Mouse (Mus musculus) common myeloid progenitor, adult 5-6 weeks (primary cell): ENCODE data around the gene Zfp791. TPM values are rescaled to one million over a fixed set of nuclear protein-coding genes. Genes with fewer than 3 reads are reported as not detected.
"Not testable (repeated sequence)": the region's sequence is repeated elsewhere in the genome, so short reads cannot be mapped to it uniquely, and the experiment has no call there.

Experiments used
- ATAC-seq: replicated peaks from 2 replicates; pipeline ENCODE4 v1.8.0; 2016; ENCODE audit warnings: low read depth, mild to moderate bottlenecking, moderate TSS enrichment, inconsistent platforms; ENCODE audit not compliant: poor library complexity, severe bottlenecking
- total RNA-seq: library from RNA; stranded (forward); fragments of 200-1000, 187-1606 nt; gene quantifications from 2 replicates; pipeline ENCODE4 v1.2.3, GENCODE M21; 2017

Zfp791 gene
- total RNA-seq = not detected in 2 replicates

DNA sequence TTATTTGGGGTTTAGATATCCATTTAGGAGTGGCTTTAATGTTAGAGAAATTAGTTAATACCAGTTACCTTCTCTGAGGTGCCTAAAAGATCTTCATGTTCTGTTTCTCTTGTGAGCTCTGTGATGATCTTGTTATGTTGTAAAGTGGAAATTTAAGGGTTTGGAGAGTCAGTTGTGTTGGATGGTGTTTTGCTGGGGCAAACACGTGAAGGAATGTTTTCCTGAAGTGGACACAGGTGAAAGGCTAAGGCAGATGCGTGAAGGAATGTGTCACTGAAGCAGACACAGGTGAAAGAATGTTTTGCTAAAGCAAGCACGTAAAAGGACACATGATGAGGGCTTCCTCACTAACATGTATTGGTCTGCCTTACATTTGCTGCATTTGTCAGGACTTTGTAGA, at the start of gene Zfp791:
TSS of gene Zfp791 (minus strand) at position 101 of the 400 bp plus-strand sequence.
- ATAC-seq = no peak

- peak; percentile 60; the same call in 1 of the 2 replicates for ATAC-seq
These were observed 48.4 kb upstream of the Zfp791 start for GRCm38 (mm10) chr8:85171291-85171690.

GRCm38 (mm10) chr8:85151624-85152023, 28.7 kb upstream of the Zfp791 start, which contains the start of gene Cks1brt:
Gene Cks1brt, plus strand, starts transcription at chr8:85151924.
- no peak for ATAC-seq

DNA sequence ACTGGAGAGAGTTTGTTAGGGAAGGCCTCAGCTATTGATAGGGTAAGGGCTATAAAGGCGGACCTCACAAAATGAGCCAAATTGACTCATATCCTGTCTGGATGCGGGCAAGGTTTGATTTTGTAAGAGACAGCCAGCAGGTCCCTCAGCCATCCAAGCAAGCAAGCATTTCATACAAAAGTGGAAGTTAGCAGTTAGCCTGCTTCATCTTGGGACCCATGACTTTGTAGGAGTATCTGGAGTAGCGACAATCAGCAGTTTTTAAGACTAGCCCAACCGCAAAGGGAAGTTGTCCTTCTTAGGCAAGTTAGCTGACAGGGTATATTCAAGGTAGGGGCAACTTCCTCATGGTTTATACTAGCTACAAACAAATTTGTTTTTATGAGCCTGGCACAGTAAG, 19.6 kb upstream of the Zfp791 start:
- peak; percentile 60 for ATAC-seq

GRCm38 (mm10) chr8:85135690-85136089, 12.8 kb upstream of the Zfp791 start:
- ATAC-seq = not testable (repeated sequence)

DNA sequence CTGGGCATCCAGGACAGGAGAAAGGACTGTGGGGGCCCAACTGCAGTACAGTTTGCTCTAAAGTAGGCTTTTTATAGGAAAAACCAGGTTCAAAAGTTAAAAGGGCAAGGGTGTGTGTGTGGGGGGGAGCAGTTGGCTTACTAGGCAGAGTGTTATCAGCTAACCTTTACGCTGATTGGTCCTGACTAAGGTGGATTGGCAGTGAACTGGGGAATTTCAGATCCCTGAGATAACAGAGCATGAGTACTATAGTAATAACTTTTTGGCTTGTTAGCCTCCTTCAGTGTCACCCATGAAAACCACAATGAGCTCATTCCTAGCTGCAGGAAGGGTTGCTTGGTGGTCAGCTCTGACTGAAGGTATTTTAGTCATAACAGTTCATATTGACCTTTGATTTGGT, 9.4 kb upstream of the Zfp791 start:
- ATAC-seq = no peak

GRCm38 (mm10) chr8:85123691-85124090, 796 bp upstream of the Zfp791 start:
- no peak for ATAC-seq

DNA sequence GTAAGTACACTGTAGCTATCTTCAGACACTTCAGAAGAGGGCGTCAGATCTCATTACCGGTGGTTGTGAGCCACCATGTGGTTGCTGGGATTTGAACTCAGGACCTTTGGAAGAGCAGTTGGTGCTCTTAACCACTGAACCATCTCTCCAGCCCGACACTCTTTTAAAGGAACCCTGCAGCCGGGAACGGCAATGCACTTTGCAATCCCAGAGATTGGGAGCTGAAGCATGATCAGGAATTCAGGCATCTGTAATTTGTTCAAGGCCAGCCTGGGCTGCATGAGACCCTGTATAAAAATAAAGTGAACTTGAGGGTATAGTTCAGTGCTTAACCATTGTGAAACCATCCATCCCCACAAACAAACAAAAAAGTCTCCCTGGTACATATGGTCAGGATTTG, 2.6 kb downstream of the Zfp791 start:
- ATAC-seq = not testable (repeated sequence)

DNA sequence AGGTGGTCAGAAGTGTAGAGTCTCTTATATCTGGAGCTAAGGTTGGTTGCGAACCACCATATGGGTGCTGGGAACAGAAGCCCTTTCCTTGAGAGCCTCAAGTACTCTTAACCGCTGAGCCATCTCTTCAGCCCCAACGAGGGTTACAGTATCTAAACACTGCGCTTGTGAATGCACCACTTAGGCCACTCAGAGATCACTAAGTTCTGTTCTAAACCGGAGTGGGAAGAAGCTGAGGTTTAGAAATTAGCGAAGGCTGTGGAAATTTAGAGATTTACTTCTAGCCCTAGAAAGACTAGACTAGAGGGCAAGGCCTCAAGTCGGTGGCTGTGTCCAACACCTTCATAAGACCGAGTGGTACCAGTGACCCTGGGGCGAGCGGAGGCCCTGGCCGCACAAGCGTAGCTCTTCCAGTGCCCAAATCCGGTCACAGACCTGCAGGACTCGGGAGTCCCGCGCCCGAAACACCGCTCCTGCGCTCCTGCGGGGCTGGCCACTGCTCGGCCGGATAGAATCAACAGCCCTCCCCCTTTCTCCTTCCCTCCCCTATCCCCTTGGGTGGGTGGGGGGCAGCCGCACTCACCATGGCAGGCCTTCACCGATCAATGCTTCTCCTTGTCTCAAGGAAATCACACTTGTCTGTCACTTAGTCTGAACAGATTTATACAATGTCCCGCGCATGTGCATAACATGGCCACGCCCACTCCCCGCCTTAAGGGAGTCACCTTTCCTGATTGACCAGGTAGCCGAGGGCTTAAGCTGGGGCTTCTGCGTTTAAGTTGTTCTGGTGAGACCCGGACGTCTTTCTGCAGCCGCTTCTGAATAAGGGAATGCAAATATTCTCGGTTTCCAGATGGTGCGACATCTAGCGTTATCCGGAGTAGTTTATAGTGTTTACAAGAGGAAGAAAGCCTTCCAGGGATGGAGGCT, 3.6 kb downstream of the Zfp791 start:
- ATAC-seq = 0 out of 2 replicates have a peak, but pooled peaks have one; percentile 29

DNA sequence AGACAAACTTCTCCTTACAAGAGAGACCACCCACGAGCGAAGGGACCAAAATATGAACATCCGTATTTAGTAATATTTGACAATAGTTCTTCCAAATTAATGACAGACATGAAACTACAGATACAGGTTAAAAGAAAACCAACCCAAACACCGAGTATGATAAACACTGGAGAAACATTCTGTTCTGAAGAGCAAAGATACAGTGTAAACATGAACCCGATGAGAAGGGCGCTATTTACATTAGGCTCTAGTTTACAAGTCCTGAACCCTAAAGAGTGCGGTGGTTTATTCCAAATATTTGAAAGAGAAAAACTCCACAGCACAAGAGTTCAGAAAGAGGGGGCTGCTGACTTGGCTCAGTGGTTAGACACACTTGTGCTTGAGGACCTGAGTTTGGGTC, 5.9 kb downstream of the Zfp791 start:
- no peak for ATAC-seq

DNA sequence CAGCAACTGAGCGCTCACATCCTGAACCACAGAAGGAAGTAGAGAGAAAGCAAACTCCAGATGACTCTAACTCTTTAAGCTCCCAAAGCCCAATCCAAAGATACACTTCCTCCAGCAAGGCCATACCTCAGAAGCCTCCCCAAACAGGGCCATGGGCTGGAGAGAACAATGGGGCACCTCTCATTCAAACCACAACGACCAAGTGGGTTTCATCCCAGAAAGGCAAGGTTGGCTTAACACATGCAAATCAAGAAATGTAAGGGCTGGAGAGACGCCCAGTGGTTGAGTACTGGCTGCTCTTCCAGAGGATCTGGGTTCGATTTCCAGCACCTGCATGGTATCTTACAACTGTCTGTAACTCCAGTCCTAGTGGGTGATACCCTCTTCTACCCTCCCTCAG, 7.4 kb downstream of the Zfp791 start:
- no peak for ATAC-seq

- ATAC-seq = no peak
These were observed 9.7 kb downstream of the Zfp791 start for GRCm38 (mm10) chr8:85113241-85113640.

GRCm38 (mm10) chr8:85100076-85100665, 22.7 kb downstream of the Zfp791 start:
- no peak for ATAC-seq

GRCm38 (mm10) chr8:85096850-85097249, 26.0 kb downstream of the Zfp791 start:
- no peak for ATAC-seq

DNA sequence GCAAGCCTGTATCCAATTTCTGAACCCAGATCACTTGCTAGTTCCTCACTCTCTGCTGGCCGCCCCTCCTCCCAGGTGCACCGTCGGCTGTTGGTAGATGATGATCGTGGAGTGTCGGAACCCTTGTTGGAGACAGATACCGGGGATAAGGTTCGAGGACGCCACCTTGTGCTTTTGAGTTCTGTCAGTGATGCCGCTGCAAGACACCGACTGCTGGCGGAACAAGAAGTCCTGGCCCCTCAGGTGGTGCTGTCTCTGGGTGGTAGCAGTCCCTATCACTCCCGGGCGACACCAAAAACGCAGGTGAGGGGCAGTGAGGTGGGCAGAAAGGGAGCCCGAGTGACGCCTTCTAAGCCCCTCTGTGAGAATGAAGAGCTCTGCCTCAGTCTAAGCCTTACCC, 26.7 kb downstream of the Zfp791 start:
- ATAC-seq = no peak

GRCm38 (mm10) chr8:85095566-85095965, 27.3 kb downstream of the Zfp791 start:
- ATAC-seq = no peak

GRCm38 (mm10) chr8:85095051-85095450, 27.8 kb downstream of the Zfp791 start:
- no peak for ATAC-seq

DNA sequence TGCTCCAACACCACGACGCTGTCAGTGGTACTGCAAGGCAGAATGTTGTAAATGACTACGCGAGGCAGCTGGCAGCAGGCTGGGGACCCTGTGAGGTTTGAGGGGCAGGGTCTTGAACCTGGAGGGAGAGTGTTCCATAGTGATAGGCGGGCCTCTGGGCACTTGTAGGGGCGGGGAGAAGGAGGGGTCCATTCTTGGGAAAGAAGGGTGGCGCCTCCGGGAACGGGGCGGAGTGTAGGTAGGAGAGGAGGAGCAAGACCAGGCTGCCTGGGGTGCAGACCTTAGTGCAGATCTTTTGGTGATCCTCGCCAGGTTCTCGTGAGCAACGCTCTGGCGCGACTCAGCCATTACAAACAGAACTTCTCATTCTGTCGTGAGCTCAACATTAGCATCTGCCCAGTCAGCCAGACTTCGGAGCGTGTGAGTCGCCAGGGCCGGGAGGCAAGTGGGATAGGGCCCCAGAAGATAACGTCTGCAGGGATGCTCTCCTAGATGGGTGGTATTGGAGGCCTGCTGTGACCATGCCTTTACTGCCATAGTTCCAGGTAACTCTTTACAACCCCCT, 31.3 kb downstream of the Zfp791 start:
- ATAC-seq = no peak

DNA sequence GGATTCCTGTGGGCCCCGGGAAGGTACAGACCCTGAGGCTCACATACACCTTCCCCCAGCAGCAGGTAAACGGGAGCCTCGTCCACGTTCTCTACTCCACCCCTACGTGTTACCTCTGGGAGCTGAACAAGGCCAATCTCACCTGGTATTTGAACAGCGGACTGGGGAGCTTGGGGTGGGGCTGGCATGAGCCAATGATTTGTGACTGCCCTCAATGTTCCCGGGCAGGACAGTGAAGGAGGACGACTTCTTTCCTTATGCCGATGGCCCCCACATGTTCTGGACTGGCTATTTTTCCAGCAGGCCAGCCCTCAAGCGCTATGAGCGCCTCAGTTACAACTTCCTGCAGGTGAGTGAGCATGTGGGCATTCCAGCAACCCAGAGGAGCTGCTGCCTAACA, 32.0 kb downstream of the Zfp791 start:
- no peak for ATAC-seq

DNA sequence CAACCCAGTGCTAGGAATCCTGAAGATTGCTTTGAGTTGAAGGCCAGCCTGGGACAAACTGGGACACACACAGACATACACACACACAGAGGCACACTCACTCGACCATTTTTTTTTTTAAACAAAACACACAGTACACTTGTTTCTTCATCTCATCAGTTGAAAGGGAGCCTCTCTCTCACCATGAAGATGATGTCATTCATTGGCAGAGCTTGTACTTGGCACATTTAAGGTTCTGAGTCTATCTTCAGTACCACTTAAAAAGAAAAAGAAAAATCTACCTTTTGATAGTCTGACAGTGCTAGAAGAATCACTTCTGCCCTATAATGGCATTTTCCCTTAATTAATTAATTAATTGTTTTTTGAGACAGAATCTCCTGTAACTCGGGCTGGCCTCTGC, 34.1 kb downstream of the Zfp791 start:
- no peak for ATAC-seq

DNA sequence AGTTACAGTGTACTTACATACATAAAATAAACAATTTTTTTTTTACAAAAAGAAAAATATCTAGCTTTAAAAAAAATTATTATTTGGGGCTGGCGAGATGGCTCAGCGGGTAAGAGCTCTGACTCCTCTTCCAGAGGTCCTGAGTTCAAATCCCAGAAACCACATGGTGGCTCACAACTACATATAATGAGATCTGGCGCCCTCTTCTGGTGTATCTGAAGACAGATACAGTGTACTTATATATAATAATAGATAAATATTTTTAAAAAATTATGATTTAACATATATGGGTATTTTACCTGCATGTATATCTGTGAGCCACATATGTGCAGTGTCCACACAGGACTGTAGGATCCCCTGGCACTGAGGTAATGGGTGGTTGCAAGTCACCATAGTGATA, 36.7 kb downstream of the Zfp791 start:
- ATAC-seq = no peak
